In the genomic region with DNA sequence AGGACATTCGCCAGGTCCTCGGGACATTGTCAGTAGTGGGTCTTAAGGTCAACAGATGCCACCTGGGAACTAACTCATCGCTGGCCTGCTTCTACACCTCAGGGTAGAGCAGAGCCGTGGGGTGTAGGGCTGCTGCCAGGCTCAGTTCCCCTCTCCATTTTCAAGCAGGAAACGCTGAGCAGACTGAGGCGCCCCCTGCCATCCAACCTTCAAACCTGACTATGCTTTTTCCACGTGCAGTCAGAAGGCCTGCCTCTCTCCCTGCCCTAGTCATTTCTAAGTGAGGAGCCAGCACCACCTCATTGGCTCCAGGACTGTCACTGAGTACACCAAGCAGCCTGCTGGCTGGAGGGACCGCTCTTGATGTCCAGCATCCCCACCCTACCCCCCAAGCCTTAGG, we compare ENCODE assay signal across 22 mouse cellular contexts. TPM values are rescaled to one million over a fixed set of nuclear protein-coding genes. Genes with fewer than 3 reads are reported as not detected.
DNase-seq lines count a peak whose midpoint lies in the region; ATAC-seq and TF ChIP-seq lines count a peak whose summit lies in the region.
"Had no signal": no experiment of that assay in that cellular context is flagged by ENCODE, and none has a peak within 500 bp of the region (broad histone marks: within the 10 kb centered on the region; RNA-seq: fewer than 3 reads in every experiment).

No protein-coding gene starts in this region.

- no peak for TF ChIP-seq POLR2A in bone marrow, adult 2 months (IDR thresholded peaks at IDR 0.05; ENCODE audit: borderline replicate concordance, control insufficient read depth, low read depth, low read length)

- DNase-seq in hindbrain, postnatal 0 days (ENCODE audit: low spot score): no peak
- no peak for DNase-seq in hindbrain, embryonic 11.5 days (ENCODE audit: low spot score)
- peak; percentile 20 for DNase-seq in retina, postnatal 1 day
- DNase-seq in retina, embryonic 14.5 days (ENCODE audit: low spot score): no peak
- peak; percentile 9 for DNase-seq in thymus, postnatal 25 days
- DNase-seq in kidney, postnatal 10 days: no peak
- no peak for DNase-seq in heart, postnatal 36 days
- DNase-seq: adrenal gland, postnatal 36 days; cerebellum, adult 11 months; cerebellum, adult 9-11 months; heart, postnatal 14 days; lung, postnatal 36 days had no signal

- no peaks in the 10 kb centered on the region for H3K9me3 ChIP-seq in hindbrain, postnatal 0 days (ENCODE audit: low read length)
- H3K9me3 ChIP-seq in hindbrain, embryonic 11.5 days (ENCODE audit: control insufficient read depth, low read length): no peaks in the 10 kb centered on the region
- H3K9me3 ChIP-seq: embryonic facial prominence, embryonic 12.5 days; heart, embryonic 13.5 days; limb, embryonic 13.5 days; liver, embryonic 15.5 days; lung, embryonic 15.5 days had no signal

- peak; percentile 34 for TF ChIP-seq CTCF in hindbrain, postnatal 0 days (IDR thresholded peaks at IDR 0.05; ENCODE audit: low read depth)
- TF ChIP-seq CTCF in bone marrow, adult 2 months (IDR thresholded peaks at IDR 0.05; ENCODE audit: control insufficient read depth, insufficient read depth, low read length): peak; percentile 7; the same call in 1 of the 2 replicates

- peaks cover 7% of the 10 kb centered on the region; the same call in 1 of the 2 replicates for H3K4me1 ChIP-seq in hindbrain, postnatal 0 days (ENCODE audit: insufficient read depth, low read length)
- no peaks in the 10 kb centered on the region for H3K4me1 ChIP-seq in hindbrain, embryonic 11.5 days (replicated peaks; ENCODE audit: control insufficient read depth, insufficient read depth, low read length)
- H3K4me1 ChIP-seq in bone marrow, adult 2 months (ENCODE audit: control insufficient read depth, insufficient read depth, low read length): no peaks in the 10 kb centered on the region

- 0 out of 2 replicates have a peak, but pooled peaks have one; percentile 19 for ATAC-seq in hindbrain, postnatal 0 days
- ATAC-seq in hindbrain, embryonic 11.5 days (ENCODE audit: low FRiP score): no peak

- no peak overlapping the region for H3K9ac ChIP-seq in hindbrain, postnatal 0 days (replicated peaks; ENCODE audit: low read length)
- no peak overlapping the region for H3K9ac ChIP-seq in hindbrain, embryonic 11.5 days (ENCODE audit: low read depth, low read length)
- H3K9ac ChIP-seq: embryonic facial prominence, embryonic 12.5 days; heart, embryonic 13.5 days; hindbrain, embryonic 14.5 days; limb, embryonic 13.5 days; liver, embryonic 15.5 days; lung, embryonic 15.5 days had no signal

- no peak overlapping the region for H3K4me2 ChIP-seq in hindbrain, postnatal 0 days (ENCODE audit: low read depth, low read length)
- H3K4me2 ChIP-seq in hindbrain, embryonic 11.5 days (replicated peaks; ENCODE audit: low read depth, low read length): no peak overlapping the region
- H3K4me2 ChIP-seq: embryonic facial prominence, embryonic 12.5 days; heart, embryonic 13.5 days; hindbrain, embryonic 14.5 days; limb, embryonic 13.5 days; lung, embryonic 15.5 days; midbrain, embryonic 11.5 days had no signal

- WGBS in hindbrain, postnatal 0 days: 68% methylated on average over 8 of the region's 8 CpGs
- 68% methylated on average over 8 of the region's 8 CpGs for WGBS in hindbrain, embryonic 11.5 days
- 54% methylated on average over 8 of the region's 8 CpGs for whole genome bisulfite sequencing in bone marrow, adult 2 months

- no peak overlapping the region for H3K27ac ChIP-seq in hindbrain, postnatal 0 days
- H3K27ac ChIP-seq in hindbrain, embryonic 11.5 days (ENCODE audit: low read depth, low read length): no peak overlapping the region
- no peak overlapping the region for H3K27ac ChIP-seq in bone marrow, adult 2 months (ENCODE audit: control insufficient read depth, insufficient read depth, low read depth, low read length, poor library complexity)
- H3K27ac ChIP-seq: embryonic facial prominence, embryonic 12.5 days; heart, embryonic 13.5 days; hindbrain, embryonic 14.5 days; limb, embryonic 13.5 days; lung, embryonic 15.5 days had no signal

- H3K27me3 ChIP-seq in hindbrain, postnatal 0 days (ENCODE audit: insufficient read depth, low read length): no peaks in the 10 kb centered on the region
- H3K27me3 ChIP-seq in hindbrain, embryonic 11.5 days (ENCODE audit: control insufficient read depth, insufficient read depth, low read length): no peaks in the 10 kb centered on the region
- H3K27me3 ChIP-seq: embryonic facial prominence, embryonic 12.5 days; heart, embryonic 13.5 days; limb, embryonic 13.5 days; liver, embryonic 15.5 days; lung, embryonic 15.5 days; Patski had no signal

- no peaks in the 10 kb centered on the region for H3K36me3 ChIP-seq in hindbrain, postnatal 0 days (ENCODE audit: insufficient read depth, low read length)
- H3K36me3 ChIP-seq in hindbrain, embryonic 11.5 days (ENCODE audit: control insufficient read depth, insufficient read depth, low read length): no peaks in the 10 kb centered on the region
- H3K36me3 ChIP-seq: embryonic facial prominence, embryonic 12.5 days; G1E; heart, embryonic 13.5 days; limb, embryonic 13.5 days; liver, embryonic 15.5 days; lung, embryonic 15.5 days had no signal

- H3K4me3 ChIP-seq in hindbrain, postnatal 0 days (ENCODE audit: low read length): no peak overlapping the region
- no peak overlapping the region for H3K4me3 ChIP-seq in hindbrain, embryonic 11.5 days (ENCODE audit: low read depth, low read length)
- H3K4me3 ChIP-seq in bone marrow, adult 2 months (replicated peaks; ENCODE audit: control insufficient read depth, low read depth, low read length): no peak overlapping the region
- H3K4me3 ChIP-seq: embryonic facial prominence, embryonic 12.5 days; heart, embryonic 13.5 days; limb, embryonic 13.5 days; liver, embryonic 15.5 days; lung, embryonic 15.5 days had no signal

- intact Hi-C loops in heart, postnatal 36 days (cut with DNase I): no loop called here

RNA-seq across cellular contexts. Expression of gene Dap, which starts 29.3 kb away (rescaled TPM):
- total RNA-seq in hindbrain, postnatal 0 days (2014; rRNA removed): 17.6 and 39.0 TPM in 2 replicates
- polyA plus RNA-seq in hindbrain, postnatal 0 days (2015; fragmentation: Nextera tagmentation; extraction: Ambion mirVana): 26.5 and 29.5 TPM in 2 replicates
- 39.7 and 50.9 TPM in 2 replicates for polyA plus RNA-seq in hindbrain, embryonic 11.5 days (2014; fragmentation: Nextera tagmentation; extraction: Ambion mirVana)
- 44.3 and 56.9 TPM in 2 replicates for polyA plus RNA-seq in bone marrow, adult 2 months (2011; ENCODE audit: insufficient read depth, insufficient read length, low replicate concordance, missing spikeins)
- 10 to 100 TPM; 18.0 to 19.8 TPM for total RNA-seq in heart, postnatal 36 days (2021)

Comparison
In these comparisons a context has a peak if more than half of its experiments do, and no peak if none do; other contexts are left out.
1. DNase-seq: peak in retina, postnatal 1 day (single experiment) and thymus, postnatal 25 days (single experiment); none in hindbrain, postnatal 0 days (single experiment), hindbrain, embryonic 11.5 days (single experiment), retina, embryonic 14.5 days (single experiment), kidney, postnatal 10 days (single experiment) and heart, postnatal 36 days (0 of 2).